8 mouse cellular contexts compared by ENCODE assay signal in genomic region chr2:32084111-32084871, GRCm38 (mm10). TPM values are rescaled to one million over a fixed set of nuclear protein-coding genes. Genes with fewer than 3 reads are reported as not detected.
A peak's percentile ranks its signal among the peaks of the same experiment; 100 is the strongest.
DNase-seq lines count a peak whose midpoint lies in the region; ATAC-seq and TF ChIP-seq lines count a peak whose summit lies in the region.

Gene Fam78a, minus strand, starts transcription at chr2:32084857.

- 0 out of 2 replicates have a peak, but pooled peaks have one; percentile 46 for TF ChIP-seq EP300 in heart, adult 2 months (IDR thresholded peaks at IDR 0.05; ENCODE audit: insufficient read depth, low read depth, low read length)

- H3K36me3 ChIP-seq in testis, adult 2 months (ENCODE audit: control insufficient read depth, insufficient read depth, low read length) = no peaks in the 10 kb centered on the region
- no peaks in the 10 kb centered on the region for H3K36me3 ChIP-seq in heart, adult 2 months (ENCODE audit: control insufficient read depth, insufficient read depth, low read length)
- H3K36me3 ChIP-seq in midbrain, embryonic 14.5 days (ENCODE audit: control insufficient read depth, insufficient read depth, low read length) = no peaks in the 10 kb centered on the region

- peaks cover 28% of the 10 kb centered on the region for H3K4me1 ChIP-seq in testis, adult 2 months (ENCODE audit: control insufficient read depth, insufficient read depth, low read length)
- H3K4me1 ChIP-seq in heart, adult 2 months (ENCODE audit: control insufficient read depth, insufficient read depth, low read length) = peaks cover 8% of the 10 kb centered on the region
- H3K4me1 ChIP-seq in midbrain, embryonic 14.5 days (ENCODE audit: control insufficient read depth, insufficient read depth, low read length) = peaks cover 13% of the 10 kb centered on the region

- no peak for TF ChIP-seq CTCF in testis, adult 2 months (IDR thresholded peaks at IDR 0.05; ENCODE audit: control insufficient read depth, insufficient read depth, insufficient replicate concordance, low read depth, low read length)
- no peak for TF ChIP-seq CTCF in heart, adult 2 months (IDR thresholded peaks at IDR 0.05)

- no peaks in the 10 kb centered on the region for H3K79me2 ChIP-seq in heart, adult 2 months (replicated peaks; ENCODE audit: control insufficient read depth, insufficient read depth, low read length)

- intact Hi-C loops in heart, adult 2 months (cut with DNase I) = loop anchor here (5.0 kb wide), 1 partner anchor 47 kb away; no protein-coding TSS in a partner anchor

- no peaks in the 10 kb centered on the region for H3K9me3 ChIP-seq in midbrain, embryonic 14.5 days (ENCODE audit: control insufficient read depth, low read length)

- no peak for TF ChIP-seq POLR2A in testis, adult 2 months (IDR thresholded peaks at IDR 0.05; ENCODE audit: control insufficient read depth, low read depth, low read length)
- peak; percentile 53; the same call in 1 of the 2 replicates for TF ChIP-seq POLR2A in heart, adult 2 months (IDR thresholded peaks at IDR 0.05; ENCODE audit: insufficient read depth, low read depth, low read length)

- WGBS in heart, adult 2 months = under 1% methylated on average over 67 of the region's 68 CpGs
- WGBS in midbrain, embryonic 14.5 days = under 1% methylated on average over 68 of the region's 68 CpGs

- peak within 1 kb of the TSS; percentile 83 for H3K27ac ChIP-seq in testis, adult 2 months (ENCODE audit: control insufficient read depth, insufficient read depth, low read depth, low read length)
- peak within 1 kb of the TSS; percentile 77 for H3K27ac ChIP-seq in heart, adult 2 months
- no peak within 1 kb of the TSS for H3K27ac ChIP-seq in midbrain, embryonic 14.5 days (replicated peaks; ENCODE audit: low read depth, low read length)

- no peak for DNase-seq in testis, postnatal 10 days (ENCODE audit: low spot score)
- DNase-seq in embryo, embryonic 9.5 days (ENCODE audit: extremely low spot score) = peak; percentile 67
- DNase-seq in heart, adult 2 months = peak; percentile 64 to 67
- peak; percentile 49 for DNase-seq in kidney, postnatal 10 days
- peak; percentile 76 for DNase-seq in midbrain, embryonic 14.5 days
- DNase-seq in spleen, postnatal 4 days (ENCODE audit: low spot score in 2 of 2) = peak; percentile 67 to 82
- no peak for DNase-seq in T-cell, adult 2 months (ENCODE audit: low spot score)

- peak; percentile 69; the same call in 1 of the 2 replicates for ATAC-seq in midbrain, embryonic 14.5 days (ENCODE audit: low FRiP score, low TSS enrichment)

- H3K4me3 ChIP-seq in testis, adult 2 months (ENCODE audit: control insufficient read depth, low read depth, low read length) = peak within 1 kb of the TSS; percentile 76
- peak within 1 kb of the TSS; percentile 84 for H3K4me3 ChIP-seq in heart, adult 2 months
- peak within 1 kb of the TSS; percentile 63 for H3K4me3 ChIP-seq in midbrain, embryonic 14.5 days (replicated peaks; ENCODE audit: low read depth, low read length)

- H3K27me3 ChIP-seq in testis, adult 2 months (ENCODE audit: control insufficient read depth, insufficient read depth, low read length) = no peaks in the 10 kb centered on the region
- H3K27me3 ChIP-seq in heart, adult 2 months (ENCODE audit: control insufficient read depth, insufficient read depth, low read length) = no peaks in the 10 kb centered on the region
- H3K27me3 ChIP-seq in midbrain, embryonic 14.5 days (ENCODE audit: control insufficient read depth, insufficient read depth, low read length) = peaks cover 41% of the 10 kb centered on the region

- H3K4me2 ChIP-seq in midbrain, embryonic 14.5 days (ENCODE audit: low read length) = peak within 1 kb of the TSS; percentile 99

- peak within 1 kb of the TSS; percentile 82 for H3K9ac ChIP-seq in heart, adult 2 months (ENCODE audit: low read depth, low read length)
- peak within 1 kb of the TSS; percentile 49 for H3K9ac ChIP-seq in midbrain, embryonic 14.5 days (replicated peaks; ENCODE audit: low read length)

RNA-seq across cellular contexts. Expression of gene Fam78a, which starts in this region (rescaled TPM):
- 276 and 286 TPM in 2 replicates for polyA plus RNA-seq in testis, adult 2 months (2012; rRNA removed)
- 10 to 100 TPM; 15.9 to 19.1 TPM for total RNA-seq in heart, adult 2 months (2021)
- 18.7 and 24.9 TPM in 2 replicates for polyA plus RNA-seq in heart, adult 2 months (2012; rRNA removed)
- polyA plus RNA-seq in midbrain, embryonic 14.5 days (2014; fragmentation: Nextera tagmentation; extraction: Ambion mirVana) = 0.50 and 0.59 TPM in 2 replicates

Comparison
In these comparisons a context has a peak if more than half of its experiments do, and no peak if none do; other contexts are left out.
1. RNA of gene Fam78a (polyA plus RNA-seq): 276 to 286 TPM in testis, adult 2 months; 18.7 to 24.9 TPM in heart, adult 2 months and 0.50 to 0.59 TPM in midbrain, embryonic 14.5 days; every median in the first group is over 10 times any median in the second.
2. Peak in DNase-seq, ATAC-seq, H3K4me3 ChIP-seq, H3K9ac ChIP-seq and H3K4me2 ChIP-seq in midbrain, embryonic 14.5 days; RNA of the gene not detected or under 1 TPM.
3. DNase-seq: peak in embryo, embryonic 9.5 days (single experiment), heart, adult 2 months (2 of 2), kidney, postnatal 10 days (single experiment) and spleen, postnatal 4 days (2 of 2); none in testis, postnatal 10 days (single experiment) and T-cell, adult 2 months (single experiment).
4. Peak in every context shown above with its lines, with median percentiles within 50 percentile points of each other: H3K4me3 ChIP-seq.